Mouse (Mus musculus) heart, embryonic 13.5 days (tissue): Measurements from ENCODE around the gene 6330409D20Rik. TPM values are rescaled to one million over a fixed set of nuclear protein-coding genes. Genes with fewer than 3 reads are reported as not detected.
A peak's percentile ranks its signal among the peaks of the same experiment; 100 is the strongest.

ENCODE experiments used
- ATAC-seq: fragments of 200-750 bp; cut with Nextera tagmentation; 2 replicates; pipeline ENCODE4 v1.8.0; 2017; ENCODE audit warnings: moderate TSS enrichment; ENCODE audit not compliant: insufficient number of reproducible peaks, low FRiP score, low TSS enrichment; ENCODE audit errors: extremely low read depth
- H3K27ac ChIP-seq: fragments of 300-500 bp; sonication (generic); replicated peaks from 2 replicates; pipeline ENCODE4 v1.5.1; 2015; ENCODE audit warnings: moderate library complexity, mild to moderate bottlenecking, inconsistent platforms
- H3K27me3 ChIP-seq: fragments of 300-500 bp; sonication (generic); replicated peaks from 2 replicates; pipeline ENCODE4 v1.6.1; 2015; ENCODE audit warnings: mild to moderate bottlenecking, inconsistent platforms
- H3K36me3 ChIP-seq: fragments of 300-500 bp; sonication (generic); 2 replicates; pipeline ENCODE4 v1.6.1; 2015; ENCODE audit warnings: mild to moderate bottlenecking, inconsistent platforms
- H3K4me1 ChIP-seq: fragments of 300-500 bp; sonication (generic); 2 replicates; pipeline ENCODE4 v1.6.1; 2015; ENCODE audit warnings: inconsistent platforms
- H3K4me2 ChIP-seq: fragments of 300-500 bp; sonication (generic); 2 replicates; pipeline ENCODE4 v1.6.1; 2015; ENCODE audit warnings: inconsistent platforms, mild to moderate bottlenecking, moderate library complexity
- H3K4me3 ChIP-seq: fragments of 300-500 bp; sonication (generic); 2 replicates; pipeline ENCODE4 v1.5.1; 2015; ENCODE audit warnings: moderate library complexity, mild to moderate bottlenecking, inconsistent platforms
- H3K9ac ChIP-seq: fragments of 300-500 bp; sonication (generic); 2 replicates; pipeline ENCODE4 v1.6.1; 2015; ENCODE audit warnings: inconsistent platforms, mild to moderate bottlenecking, moderate library complexity
- H3K9me3 ChIP-seq: fragments of 300-500 bp; sonication (generic); 2 replicates; pipeline ENCODE4 v1.6.1; 2016; ENCODE audit warnings: inconsistent platforms
- WGBS: fragments of 180-500 bp; shearing (Covaris S2); methylation state at CpG from one replicate; pipeline ENCODE4 v1.1.7; 2015; ENCODE audit warnings: mixed read lengths; 5-methylcytosine and 5-hydroxymethylcytosine counted together
- polyA plus RNA-seq: library from polyadenylated mRNA; unstranded; fragments of >200 nt; fragmentation: Nextera tagmentation; extraction: Ambion mirVana; gene quantifications from 2 replicates; pipeline ENCODE4 v1.2.1, GENCODE M21; 2015

The 6330409D20Rik gene
- polyA plus RNA-seq, 1 experiment from 2014 or later, result 0.28 TPM

- H3K9ac ChIP-seq, result no peak overlapping the region
- 64% methylated on average over 10 of the region's 10 CpGs for WGBS
- peaks cover 9% of the 10 kb centered on the region for H3K4me1 ChIP-seq
- 0 out of 2 replicates have a peak, but pooled peaks cover 4% of the 10 kb centered on the region for H3K27me3 ChIP-seq
- H3K4me2 ChIP-seq, result peak overlapping the region; percentile 65
- H3K4me3 ChIP-seq, result no peak overlapping the region
- no peak for ATAC-seq
- peaks cover 72% of the 10 kb centered on the region for H3K36me3 ChIP-seq
- H3K9me3 ChIP-seq, result no peaks in the 10 kb centered on the region
- no peak overlapping the region for H3K27ac ChIP-seq
These were observed 11.4 kb upstream of the 6330409D20Rik start for GRCm38 (mm10) chr2:32752181-32752580.

GRCm38 (mm10) chr2:32751665-32752033 is 10.8 kb upstream of the 6330409D20Rik start:
- Histone ChIP-seq H3K27ac (0 out of 2 replicates have a peak overlapping the region, but pooled peaks have one; percentile 43), H3K9ac (peak overlapping the region; percentile 74), H3K4me3 (peak overlapping the region; percentile 54), H3K27me3 (0 out of 2 replicates have a peak, but pooled peaks cover 4% of the 10 kb centered on the region), H3K9me3 (no peaks in the 10 kb centered on the region), H3K4me1 (peaks cover 9% of the 10 kb centered on the region), H3K36me3 (peaks cover 77% of the 10 kb centered on the region), H3K4me2 (peak overlapping the region; percentile 65)
- no peak for ATAC-seq
- WGBS, result 38% methylated on average over 9 of the region's 10 CpGs

GRCm38 (mm10) chr2:32750887-32751664 is 10.3 kb upstream of the 6330409D20Rik start:
- Histone ChIP-seq H3K4me2 (peak overlapping the region; percentile 65), H3K9ac (peak overlapping the region; percentile 74), H3K4me1 (peaks cover 9% of the 10 kb centered on the region), H3K27ac (peak overlapping the region; percentile 43; the same call in 1 of the 2 replicates), H3K36me3 (peaks cover 83% of the 10 kb centered on the region), H3K9me3 (no peaks in the 10 kb centered on the region), H3K27me3 (0 out of 2 replicates have a peak, but pooled peaks cover 4% of the 10 kb centered on the region), H3K4me3 (peak overlapping the region; percentile 54)
- peak; percentile 70 for ATAC-seq
- 21% methylated on average over 31 of the region's 31 CpGs for WGBS

- Histone ChIP-seq H3K9ac (no peak overlapping the region), H3K4me2 (no peak overlapping the region), H3K9me3 (no peaks in the 10 kb centered on the region), H3K4me1 (peaks cover 9% of the 10 kb centered on the region), H3K27ac (no peak overlapping the region), H3K27me3 (0 out of 2 replicates have a peak, but pooled peaks cover 4% of the 10 kb centered on the region), H3K36me3 (peaks cover 90% of the 10 kb centered on the region), H3K4me3 (no peak overlapping the region)
- no peak for ATAC-seq
- WGBS, result 70% methylated on average over 7 of the region's 7 CpGs
These were observed 9.4 kb upstream of the 6330409D20Rik start for GRCm38 (mm10) chr2:32750199-32750598.

- ATAC-seq, result no peak
- H3K4me2 ChIP-seq, result no peak overlapping the region
- WGBS, result 71% methylated on average over 16 of the region's 16 CpGs
- H3K27me3 ChIP-seq, result peaks cover under 1% of the 10 kb centered on the region; the same call in 1 of the 2 replicates
- H3K36me3 ChIP-seq, result peaks cover 84% of the 10 kb centered on the region
- H3K4me3 ChIP-seq, result no peak overlapping the region
- H3K9ac ChIP-seq, result no peak overlapping the region
- H3K9me3 ChIP-seq, result no peaks in the 10 kb centered on the region
- no peak overlapping the region for H3K27ac ChIP-seq
- peaks cover 9% of the 10 kb centered on the region for H3K4me1 ChIP-seq
These were observed 8.3 kb upstream of the 6330409D20Rik start for GRCm38 (mm10) chr2:32749082-32749481.

- no peak overlapping the region for H3K9ac ChIP-seq
- H3K9me3 ChIP-seq, result no peaks in the 10 kb centered on the region
- H3K4me2 ChIP-seq, result no peak overlapping the region
- no peak for ATAC-seq
- H3K4me1 ChIP-seq, result peaks cover 20% of the 10 kb centered on the region
- peaks cover 47% of the 10 kb centered on the region for H3K27me3 ChIP-seq
- H3K27ac ChIP-seq, result no peak overlapping the region
- no peak overlapping the region for H3K4me3 ChIP-seq
- WGBS, result 63% methylated on average over 15 of the region's 15 CpGs
- peaks cover 46% of the 10 kb centered on the region for H3K36me3 ChIP-seq
These were observed 3.6 kb upstream of the 6330409D20Rik start for GRCm38 (mm10) chr2:32744272-32744982.

- no peaks in the 10 kb centered on the region for H3K9me3 ChIP-seq
- H3K27me3 ChIP-seq, result peaks cover 50% of the 10 kb centered on the region
- 17% methylated on average over 18 of the region's 18 CpGs for WGBS
- peak overlapping the region; percentile 76 for H3K4me2 ChIP-seq
- H3K4me3 ChIP-seq, result peak overlapping the region; percentile 52
- peak overlapping the region; percentile 73 for H3K9ac ChIP-seq
- H3K27ac ChIP-seq, result no peak overlapping the region
- no peak for ATAC-seq
- peaks cover 25% of the 10 kb centered on the region for H3K4me1 ChIP-seq
- H3K36me3 ChIP-seq, result peaks cover 35% of the 10 kb centered on the region
These were observed 1.3 kb upstream of the 6330409D20Rik start for GRCm38 (mm10) chr2:32742173-32742531.

- H3K9me3 ChIP-seq, result no peaks in the 10 kb centered on the region
- H3K27ac ChIP-seq, result no peak overlapping the region
- peak overlapping the region; percentile 73 for H3K9ac ChIP-seq
- peak overlapping the region; percentile 52 for H3K4me3 ChIP-seq
- H3K4me1 ChIP-seq, result peaks cover 25% of the 10 kb centered on the region
- H3K27me3 ChIP-seq, result peaks cover 50% of the 10 kb centered on the region
- ATAC-seq, result peak; percentile 37; the same call in 1 of the 2 replicates
- 4% methylated on average over 54 of the region's 58 CpGs for WGBS
- H3K4me2 ChIP-seq, result peak overlapping the region; percentile 76
- peaks cover 29% of the 10 kb centered on the region for H3K36me3 ChIP-seq
These were observed 707 bp upstream of the 6330409D20Rik start for GRCm38 (mm10) chr2:32741273-32742172.

GRCm38 (mm10) chr2:32739311-32739710 is 1.5 kb downstream of the 6330409D20Rik start:
- Histone ChIP-seq H3K4me3 (no peak overlapping the region), H3K4me2 (no peak overlapping the region), H3K36me3 (peaks cover 11% of the 10 kb centered on the region), H3K4me1 (peaks cover 46% of the 10 kb centered on the region), H3K27ac (no peak overlapping the region), H3K27me3 (peaks cover 50% of the 10 kb centered on the region), H3K9ac (no peak overlapping the region), H3K9me3 (no peaks in the 10 kb centered on the region)
- no peak for ATAC-seq
- 61% methylated on average over 4 of the region's 4 CpGs for WGBS

GRCm38 (mm10) chr2:32737008-32737407 is 3.8 kb downstream of the 6330409D20Rik start:
- Histone ChIP-seq H3K9ac (no peak overlapping the region), H3K9me3 (no peaks in the 10 kb centered on the region), H3K36me3 (peaks cover 14% of the 10 kb centered on the region), H3K27me3 (peaks cover 29% of the 10 kb centered on the region), H3K4me2 (no peak overlapping the region), H3K4me1 (peaks cover 59% of the 10 kb centered on the region), H3K27ac (0 out of 2 replicates have a peak overlapping the region, but pooled peaks have one; percentile 83), H3K4me3 (no peak overlapping the region)
- 49% methylated on average over 6 of the region's 6 CpGs for WGBS
- no peak for ATAC-seq
